Mouse (Mus musculus): ENCODE measurements at regions not wholly inside any gene's neighbourhood (a gene's known extent, or its start where the extent isn't known, plus 50 kb on each side); places are given as distances from the start of the nearest gene placed in this dataset.
A peak's percentile ranks its signal among the peaks of the same experiment; 100 is the strongest.

GRCm38 (mm10) chr5:89991568-89991967 lies 108.4 kb upstream of the Adamts3 start:
- Histone ChIP-seq H3K4me3 (ENCODE audit: control insufficient read depth in 1 of 2, insufficient read depth in 1 of 2, low read depth in 2 of 2, low read length in 2 of 2) (no peak overlapping the region), H3K79me2 (ENCODE audit: control insufficient read depth, insufficient read depth, low read length, poor library complexity) (no peaks in the 10 kb centered on the region), H3K36me3 (ENCODE audit: control insufficient read depth in 1 of 2, insufficient read depth in 2 of 2, low read length in 2 of 2) (no peaks in the 10 kb centered on the region), H3K9me3 (replicated peaks; ENCODE audit: insufficient read depth, low read length) (no peaks in the 10 kb centered on the region), H3K9ac (ENCODE audit: control insufficient read depth, low read depth, low read length, poor library complexity, severe bottlenecking) (no peak overlapping the region), H3K4me1 (ENCODE audit: control insufficient read depth in 1 of 2, insufficient read depth in 2 of 2, low read length in 2 of 2) (no peaks in the 10 kb centered on the region), H3K27ac (ENCODE audit: control insufficient read depth, low read depth, low read length) (no peak overlapping the region), H3K27me3 (ENCODE audit: control insufficient read depth in 1 of 2, insufficient read depth in 2 of 2, low read length in 2 of 2) (no peaks in the 10 kb centered on the region)
- no peak for DNase-seq (ENCODE audit: low read depth, low spot score)
- TF ChIP-seq MAZ (IDR thresholded peaks at IDR 0.05; ENCODE audit: low read depth, low read length) (no peak), CTCF (IDR thresholded peaks at IDR 0.05 in 2 of 3, conservative IDR thresholded peaks at IDR 0.05 in 1 of 3; ENCODE audit: control insufficient read depth in 1 of 3, insufficient read depth in 1 of 3, low read depth in 2 of 3, low read length in 3 of 3, poor library complexity in 1 of 3, severe bottlenecking in 1 of 3) (no peak), ELF1 (IDR thresholded peaks at IDR 0.05; ENCODE audit: low read depth, low read length) (no peak), ZC3H11A (IDR thresholded peaks at IDR 0.05; ENCODE audit: low read depth, low read length) (no peak), RAD21 (IDR thresholded peaks at IDR 0.05; ENCODE audit: low read depth, low read length) (no peak)

GRCm38 (mm10) chr5:89981627-89982026 lies 98.5 kb upstream of the Adamts3 start:
- no peaks in the 10 kb centered on the region for H3K36me3 ChIP-seq (ENCODE audit: control insufficient read depth in 1 of 2, insufficient read depth in 2 of 2, low read length in 2 of 2)
- no peak overlapping the region for H3K9ac ChIP-seq (ENCODE audit: control insufficient read depth, low read depth, low read length, poor library complexity, severe bottlenecking)
- no peaks in the 10 kb centered on the region for H3K79me2 ChIP-seq (ENCODE audit: control insufficient read depth, insufficient read depth, low read length, poor library complexity)
- no peaks in the 10 kb centered on the region for H3K9me3 ChIP-seq (replicated peaks; ENCODE audit: insufficient read depth, low read length)
- peak; percentile 13 for DNase-seq (ENCODE audit: low read depth, low spot score)
- no peak overlapping the region for H3K27ac ChIP-seq (ENCODE audit: control insufficient read depth, low read depth, low read length)
- no peaks in the 10 kb centered on the region for H3K4me1 ChIP-seq (ENCODE audit: control insufficient read depth in 1 of 2, insufficient read depth in 2 of 2, low read length in 2 of 2)
- H3K4me3 ChIP-seq (ENCODE audit: control insufficient read depth in 1 of 2, insufficient read depth in 1 of 2, low read depth in 2 of 2, low read length in 2 of 2) = no peak overlapping the region
- TF ChIP-seq MYB (IDR thresholded peaks at IDR 0.05; ENCODE audit: low read depth, low read length) (no peak), JUND (IDR thresholded peaks at IDR 0.05; ENCODE audit: low read depth, low read length) (no peak), ZNF384 (IDR thresholded peaks at IDR 0.05; ENCODE audit: low read depth, low read length) (no peak), GATA1 (IDR thresholded peaks at IDR 0.05; ENCODE audit: low read depth, low read length) (no peak), TCF12 (IDR thresholded peaks at IDR 0.05; ENCODE audit: low read depth, low read length) (no peak), MYC (IDR thresholded peaks at IDR 0.05; ENCODE audit: low read depth, low read length) (no peak), RCOR1 (IDR thresholded peaks at IDR 0.05; ENCODE audit: low read depth, low read length) (no peak), MEF2A (IDR thresholded peaks at IDR 0.05; ENCODE audit: extremely low read depth, insufficient replicate concordance, low read depth, low read length, poor library complexity, severe bottlenecking) (no peak), UBTF (IDR thresholded peaks at IDR 0.05; ENCODE audit: borderline replicate concordance, insufficient read depth, low read depth, low read length) (no peak), TAL1 (IDR thresholded peaks at IDR 0.05; ENCODE audit: low read length) (no peak), CHD1 (IDR thresholded peaks at IDR 0.05; ENCODE audit: low read depth, low read length) (no peak), SIN3A (IDR thresholded peaks at IDR 0.05; ENCODE audit: low read length) (no peak), ZKSCAN1 (IDR thresholded peaks at IDR 0.05; ENCODE audit: low read depth, low read length) (no peak), CTCF (IDR thresholded peaks at IDR 0.05 in 2 of 3, conservative IDR thresholded peaks at IDR 0.05 in 1 of 3; ENCODE audit: control insufficient read depth in 1 of 3, insufficient read depth in 1 of 3, low read depth in 2 of 3, low read length in 3 of 3, poor library complexity in 1 of 3, severe bottlenecking in 1 of 3) (peak; percentile 6 to 51 (median 44); a peak in 4 of 6 replicates), SMC3 (IDR thresholded peaks at IDR 0.05; ENCODE audit: low read depth, low read length) (peak; percentile 41), E2F4 (IDR thresholded peaks at IDR 0.05; ENCODE audit: borderline replicate concordance, low read depth, low read length) (no peak), HCFC1 (IDR thresholded peaks at IDR 0.05; ENCODE audit: low read depth, low read length) (no peak), BHLHE40 (IDR thresholded peaks at IDR 0.05; ENCODE audit: borderline replicate concordance, low read depth, low read length) (no peak), KAT2A (conservative IDR thresholded peaks at IDR 0.05; ENCODE audit: low read depth, low read length) (no peak), GABPA (IDR thresholded peaks at IDR 0.05; ENCODE audit: low read depth, low read length) (no peak), ELF1 (IDR thresholded peaks at IDR 0.05; ENCODE audit: low read depth, low read length) (0 out of 2 replicates have a peak, but pooled peaks have one; percentile 16), RAD21 (IDR thresholded peaks at IDR 0.05; ENCODE audit: low read depth, low read length) (peak; percentile 29)
- H3K27me3 ChIP-seq (ENCODE audit: control insufficient read depth in 1 of 2, insufficient read depth in 2 of 2, low read length in 2 of 2) = no peaks in the 10 kb centered on the region

Measured in MEL (cell line).